Mouse (Mus musculus): ENCODE data around the gene Gm5168. TPM values are rescaled to one million over a fixed set of nuclear protein-coding genes. Genes with fewer than 3 reads are reported as not detected.
"Not testable (repeated sequence)": the region's sequence is repeated elsewhere in the genome, so short reads cannot be mapped to it uniquely, and the experiment has no call there.

The Gm5168 gene
- polyA plus RNA-seq (2015; fragmentation: Nextera tagmentation; extraction: Ambion mirVana) = not detected in 2 replicates

GRCm38 (mm10) chrX:26050941-26051340, at the start of gene Gm5168:
TSS of gene Gm5168 (minus strand) at chrX:26051041.
- H3K36me3 ChIP-seq (ENCODE audit: control insufficient read depth, insufficient read depth) = not testable (repeated sequence)
- no CpG with 5 or more reads among the region's 3 CpGs for WGBS

More at GRCm38 (mm10) chrX:26050941-26051340, at the start of gene Gm5168:
- H3K9ac ChIP-seq (ENCODE audit: low read depth, low read length); H3K27me3 ChIP-seq (replicated peaks; ENCODE audit: control insufficient read depth, insufficient read depth, low read length); H3K4me1 ChIP-seq (replicated peaks; ENCODE audit: control insufficient read depth, insufficient read depth, low read length); H3K4me2 ChIP-seq (replicated peaks; ENCODE audit: low read depth); ATAC-seq; H3K9me3 ChIP-seq (ENCODE audit: control insufficient read depth); H3K27ac ChIP-seq (ENCODE audit: low read depth, low read length); H3K4me3 ChIP-seq (ENCODE audit: low read depth, low read length): not testable (repeated sequence)

Other genes starting within 250 kb of the Gm5168 start
- not detected in 2 replicates for gene Gm2012, start 180.3 kb upstream of the Gm5168 start, polyA plus RNA-seq (2015; fragmentation: Nextera tagmentation; extraction: Ambion mirVana)

Measured in intestine, postnatal 0 days (tissue).